Mouse (Mus musculus) kidney, postnatal 36 days (tissue): ENCODE measurements around the gene Rap1gap2.
"Not testable (repeated sequence)": the region's sequence is repeated elsewhere in the genome, so short reads cannot be mapped to it uniquely, and the experiment has no call there.

Experiments used
- DNase-seq, 2 experiments: peaks; one replicate each; pipeline ENCODE4 v3.0.0; 2021 to 2022; ENCODE audit warnings: mixed read lengths in 2 of 2

The Rap1gap2 gene

GRCm38 (mm10) chr11:74621974-74622669 lies 11.4 kb upstream of the Rap1gap2 start:
- no peak for DNase-seq

GRCm38 (mm10) chr11:74619956-74620300 lies 9.2 kb upstream of the Rap1gap2 start:
- DNase-seq: no peak

GRCm38 (mm10) chr11:74619201-74619955 lies 8.7 kb upstream of the Rap1gap2 start, which contains the start of gene Ccdc92b:
Gene Ccdc92b (plus strand): TSS chr11:74619605.
- peak; percentile 81 to 95 for DNase-seq

GRCm38 (mm10) chr11:74615571-74615970 lies 4.9 kb upstream of the Rap1gap2 start:
- DNase-seq: no peak

- no peak for DNase-seq
These were observed 2.7 kb upstream of the Rap1gap2 start for GRCm38 (mm10) chr11:74613428-74613827.

- no peak for DNase-seq
These were observed 722 bp upstream of the Rap1gap2 start for GRCm38 (mm10) chr11:74611437-74611836.

GRCm38 (mm10) chr11:74610068-74610467 lies 647 bp downstream of the Rap1gap2 start:
- DNase-seq: no peak

- no peak for DNase-seq
These were observed 8.4 kb downstream of the Rap1gap2 start for GRCm38 (mm10) chr11:74602286-74602685.

GRCm38 (mm10) chr11:74597990-74598337 lies 12.8 kb downstream of the Rap1gap2 start:
- no peak for DNase-seq

GRCm38 (mm10) chr11:74597283-74597989 lies 13.3 kb downstream of the Rap1gap2 start:
- DNase-seq: no peak

GRCm38 (mm10) chr11:74592246-74592645 lies 18.5 kb downstream of the Rap1gap2 start:
- DNase-seq: no peak

- no peak for DNase-seq
These were observed 20.0 kb downstream of the Rap1gap2 start for GRCm38 (mm10) chr11:74590691-74591090.

GRCm38 (mm10) chr11:74590239-74590596 lies 20.5 kb downstream of the Rap1gap2 start:
- DNase-seq: no peak

GRCm38 (mm10) chr11:74589401-74590238 lies 21.1 kb downstream of the Rap1gap2 start:
- DNase-seq: no peak

GRCm38 (mm10) chr11:74586401-74586800 lies 24.3 kb downstream of the Rap1gap2 start:
- no peak for DNase-seq

GRCm38 (mm10) chr11:74584946-74585723 lies 25.6 kb downstream of the Rap1gap2 start:
- peak in 1 of 2 experiments; percentile 37 for DNase-seq

GRCm38 (mm10) chr11:74583824-74584349 lies 26.8 kb downstream of the Rap1gap2 start:
- DNase-seq: no peak

- DNase-seq: no peak
These were observed 28.3 kb downstream of the Rap1gap2 start for GRCm38 (mm10) chr11:74582464-74582863.

- not testable (repeated sequence) for DNase-seq
These were observed 29.4 kb downstream of the Rap1gap2 start for GRCm38 (mm10) chr11:74581333-74581732.

GRCm38 (mm10) chr11:74577068-74577467 lies 33.6 kb downstream of the Rap1gap2 start:
- no peak for DNase-seq

GRCm38 (mm10) chr11:74575940-74576339 lies 34.8 kb downstream of the Rap1gap2 start:
- peak in 1 of 2 experiments; percentile 8 for DNase-seq
